Mouse (Mus musculus): ENCODE measurements at regions not wholly inside any gene's neighbourhood (a gene's known extent, or its start where the extent isn't known, plus 50 kb on each side); places are given as distances from the start of the nearest gene placed in this dataset.

- DNase-seq (ENCODE audit: low read depth, low spot score) = peak; percentile 58
Measured at GRCm38 (mm10) chrX:58093245-58093644, 70.7 kb downstream of the Zic3 start.

- peak; percentile 60 for DNase-seq (ENCODE audit: low read depth, low spot score)
Measured at GRCm38 (mm10) chrX:58117761-58118426, 95.4 kb downstream of the Zic3 start.

DNA sequence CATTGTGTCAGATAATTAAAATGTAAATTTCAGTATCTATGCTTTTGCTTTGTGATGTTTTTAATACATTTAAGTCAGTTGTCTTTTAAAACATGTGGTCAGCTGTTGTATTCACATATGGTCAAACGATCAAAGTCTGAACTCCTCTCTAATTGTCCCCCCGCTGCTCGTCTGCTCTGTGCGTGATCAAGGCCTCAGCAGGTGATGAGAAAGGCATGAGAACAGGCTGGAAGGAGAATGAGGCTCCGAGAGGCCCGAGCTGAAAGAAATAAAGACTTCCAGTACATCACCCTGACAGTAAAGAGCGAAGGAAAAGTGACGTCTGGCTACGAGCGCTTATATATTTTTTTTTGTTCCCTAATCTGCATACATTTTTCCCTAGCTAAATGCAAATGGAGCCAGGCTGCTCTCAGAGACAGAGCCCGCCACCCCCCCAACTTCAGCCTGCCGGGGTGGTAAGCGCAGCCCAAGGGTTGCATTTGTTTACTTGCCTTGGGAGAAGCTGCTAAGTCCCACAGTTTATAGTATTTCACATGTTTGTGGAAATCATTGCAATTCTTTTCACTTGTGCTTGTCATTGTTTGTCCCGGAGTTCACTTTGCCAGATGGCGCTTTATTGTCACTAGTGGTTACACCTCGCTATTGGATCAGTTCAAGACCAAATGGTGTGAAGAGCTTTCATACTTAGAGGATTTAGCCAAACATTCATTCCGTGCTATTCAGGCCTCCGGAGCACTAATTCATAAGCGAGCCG lies 133.0 kb downstream of the Zic3 start:
- DNase-seq (ENCODE audit: low read depth, low spot score) = peak; percentile 15

- DNase-seq (ENCODE audit: low read depth, low spot score) = no peak
Measured at GRCm38 (mm10) chrX:58157361-58157760, 134.9 kb downstream of the Zic3 start.

DNA sequence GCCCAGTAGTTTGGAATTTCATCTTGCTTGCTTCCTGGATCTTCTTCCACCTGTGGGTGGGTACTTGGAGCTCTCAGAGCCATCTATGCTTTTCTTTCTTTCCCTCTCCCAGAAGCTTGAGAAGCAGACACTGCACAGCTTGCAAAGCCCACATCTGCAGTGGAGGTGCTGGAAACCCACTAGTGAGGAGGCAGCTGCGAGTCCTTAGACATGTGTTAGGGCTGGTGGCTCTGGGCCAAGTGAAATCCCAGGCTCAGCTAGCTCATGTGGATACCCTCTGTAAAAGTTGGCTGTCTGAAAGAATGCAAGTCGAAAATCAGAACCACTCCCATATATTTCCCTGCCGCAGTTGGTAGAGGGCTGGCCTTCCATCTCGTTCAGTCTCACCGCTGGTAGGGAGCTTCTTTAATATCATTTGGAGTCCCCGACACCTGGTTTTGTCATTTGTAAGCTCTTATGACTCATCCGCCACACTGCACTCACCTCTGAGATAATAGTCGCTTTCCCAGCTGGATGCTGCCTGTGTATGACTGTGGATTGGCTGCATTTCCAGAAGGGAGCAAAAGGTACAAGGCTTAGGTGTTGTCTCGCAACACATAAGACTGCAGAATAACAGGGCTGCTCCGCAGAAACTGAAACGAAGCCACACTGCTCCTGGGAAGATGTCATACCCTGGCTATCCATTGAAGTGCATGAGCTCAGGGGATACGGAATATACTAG lies 143.8 kb downstream of the Zic3 start:
- peak; percentile 57 for DNase-seq (ENCODE audit: low read depth, low spot score)

DNA sequence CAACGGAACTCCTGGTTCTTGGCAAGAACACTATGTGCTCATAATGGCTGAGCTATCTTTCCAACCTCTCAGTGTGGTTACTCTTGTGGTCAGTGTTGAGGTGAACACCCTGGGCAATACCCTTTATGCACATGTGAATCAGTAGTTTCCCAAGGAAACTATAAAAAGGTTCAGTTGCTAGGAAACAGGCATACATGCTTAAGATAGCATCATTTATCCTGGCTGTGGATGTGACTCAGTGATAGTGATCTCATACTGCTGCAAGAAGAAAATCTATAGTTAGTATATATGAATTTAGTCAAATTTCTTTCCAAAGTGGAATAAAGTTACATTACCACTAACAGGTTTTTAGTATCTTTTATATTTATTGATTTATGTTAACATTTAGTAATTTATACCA lies 151.8 kb downstream of the Zic3 start:
- peak; percentile 57 for DNase-seq (ENCODE audit: low read depth, low spot score)
